Mouse (Mus musculus) colon, adult 2 months (tissue): Measurements from ENCODE around the gene Cyp4f16. TPM values are rescaled to one million over a fixed set of nuclear protein-coding genes. Genes with fewer than 3 reads are reported as not detected.

Source experiments
- polyA plus RNA-seq: library from polyadenylated mRNA; depleted of rRNA; stranded (reverse); fragments of >200 nt; gene quantifications from 2 replicates; pipeline ENCODE4 v1.2.3, GENCODE M21; 2012; rRNA removed

The Cyp4f16 gene
- 55.5 and 66.4 TPM in 2 replicates for polyA plus RNA-seq

GRCm38 (mm10) chr17:32536051-32536866 is at the start of gene Cyp4f16:
Gene Cyp4f16 (plus strand): TSS chr17:32536558.

DNA sequence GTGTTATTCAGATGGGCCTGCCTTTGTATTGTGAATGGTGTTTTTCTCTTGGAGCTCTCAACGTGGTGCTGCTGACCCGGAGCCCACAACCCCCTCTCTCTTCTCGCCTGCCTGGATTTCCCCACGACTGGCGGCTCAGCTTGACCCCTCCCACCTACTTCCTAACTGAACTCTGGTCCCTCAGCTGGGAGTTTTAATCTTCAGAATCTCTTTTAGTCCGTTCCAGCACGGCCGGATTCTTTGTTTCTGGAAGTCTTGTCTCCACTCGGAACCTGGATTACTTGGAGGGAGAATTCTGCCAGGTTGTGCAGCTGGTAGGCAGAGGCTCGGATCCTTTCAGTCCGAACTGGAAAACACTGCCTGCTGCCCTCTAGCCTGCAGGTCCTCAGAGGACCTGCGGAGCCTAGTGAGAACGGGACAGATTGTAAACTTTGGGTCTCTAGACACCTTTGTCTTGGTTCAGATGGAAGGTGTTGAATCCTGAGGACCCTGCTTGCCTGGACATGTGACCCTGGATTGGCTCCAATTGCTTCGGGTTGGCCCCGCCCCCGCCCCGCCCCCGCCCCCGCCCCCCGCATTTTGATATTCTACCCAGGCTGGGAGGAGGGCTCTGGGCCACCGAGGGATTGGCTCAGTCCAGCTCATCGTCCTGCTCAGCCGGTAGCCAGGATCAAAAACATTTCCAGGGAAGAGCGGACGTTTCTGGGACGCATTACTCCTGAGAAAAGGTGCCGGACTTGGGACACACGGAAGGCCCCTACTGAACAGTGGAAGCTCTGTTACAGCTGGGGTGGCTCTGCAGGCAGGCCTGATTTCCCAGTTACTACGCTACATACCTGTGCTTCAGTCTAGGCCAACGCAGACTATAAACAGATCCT is 30.3 kb upstream of the Cyp4f16 start, which contains the start of gene Cyp4f17:
Gene Cyp4f17, plus strand, starts transcription at position 200 of the 878 bp plus-strand sequence.

Other genes starting within 250 kb of the Cyp4f16 start
- 51.7 and 61.4 TPM in 2 replicates for gene Akap8, start 215.3 kb upstream of the Cyp4f16 start, polyA plus RNA-seq
- gene Akap8l, start 186.0 kb upstream of the Cyp4f16 start, polyA plus RNA-seq, result 103 and 116 TPM in 2 replicates
- 31.7 and 37.9 TPM in 2 replicates for gene Wiz, start 147.1 kb upstream of the Cyp4f16 start, polyA plus RNA-seq
- gene Rasal3, start 133.0 kb upstream of the Cyp4f16 start, polyA plus RNA-seq, result 5.6 and 9.7 TPM in 2 replicates
- gene Pglyrp2, start 112.4 kb upstream of the Cyp4f16 start, polyA plus RNA-seq, result 2.3 TPM in 2 replicates
- gene Cyp4f39, start 83.8 kb upstream of the Cyp4f16 start, polyA plus RNA-seq, result 0.44 and 0.59 TPM in 2 replicates
- 6.0 and 7.2 TPM in 2 replicates for gene Cyp4f17, start 30.5 kb upstream of the Cyp4f16 start, polyA plus RNA-seq
- not detected in 2 replicates for gene Cyp4f37, start 84.8 kb downstream of the Cyp4f16 start, polyA plus RNA-seq
- gene Cyp4f40, start 122.3 kb downstream of the Cyp4f16 start, polyA plus RNA-seq, result 59.2 and 69.2 TPM in 2 replicates
- gene Cyp4f15, start 149.1 kb downstream of the Cyp4f16 start, polyA plus RNA-seq, result not detected in 2 replicates